Mouse (Mus musculus): ENCODE measurements around the gene Phf13. TPM values are rescaled to one million over a fixed set of nuclear protein-coding genes. Genes with fewer than 3 reads are reported as not detected.

Phf13 gene
- polyA plus RNA-seq, 1 experiment = 4.2 TPM

- H3K4me1 ChIP-seq (ENCODE audit: control insufficient read depth, insufficient read depth, insufficient read length, low read length) = no peaks in the 10 kb centered on the region
- no peak overlapping the region for H3K4me3 ChIP-seq (ENCODE audit: insufficient read depth, low read depth, low read length)
- H3K27ac ChIP-seq (replicated peaks; ENCODE audit: low read depth, low read length) = no peak overlapping the region
These were observed 38.3 kb downstream of the Phf13 start for GRCm38 (mm10) chr4:151957584-151958315.

GRCm38 (mm10) chr4:151955791-151956190 is 40.3 kb downstream of the Phf13 start:
- Histone ChIP-seq H3K4me1 (ENCODE audit: control insufficient read depth, insufficient read depth, insufficient read length, low read length) (no peaks in the 10 kb centered on the region), H3K27ac (replicated peaks; ENCODE audit: low read depth, low read length) (no peak overlapping the region)

DNA sequence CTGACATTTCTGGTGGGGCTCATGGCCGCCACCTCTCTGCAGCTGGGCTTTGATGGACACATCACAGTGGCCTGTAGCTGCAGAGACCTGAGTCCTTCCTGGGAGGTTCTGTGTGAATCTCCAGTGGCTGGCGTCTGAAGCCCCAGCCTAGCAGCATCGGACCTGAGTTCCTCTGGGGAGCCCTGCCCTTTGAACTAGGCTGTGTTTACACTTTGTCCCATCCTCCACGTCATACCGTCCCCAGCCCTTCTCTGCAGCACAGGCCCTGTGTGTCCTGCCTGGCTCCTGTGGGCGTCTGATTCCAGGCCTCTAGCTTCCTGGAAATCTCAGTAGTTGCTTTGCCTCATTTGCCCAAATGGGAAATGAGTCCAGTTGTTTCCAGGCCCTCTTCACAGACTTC is 42.8 kb downstream of the Phf13 start:
- H3K4me3 ChIP-seq (ENCODE audit: insufficient read depth, low read depth, low read length) = no peak overlapping the region
- H3K4me1 ChIP-seq (ENCODE audit: control insufficient read depth, insufficient read depth, insufficient read length, low read length) = no peaks in the 10 kb centered on the region; the same call in 1 of the 2 replicates
- no peak overlapping the region for H3K27ac ChIP-seq (replicated peaks; ENCODE audit: low read depth, low read length)

More at GRCm38 (mm10) chr4:151955791-151956190, 40.3 kb downstream of the Phf13 start:
- H3K4me3 ChIP-seq (ENCODE audit: insufficient read depth, low read depth, low read length) = no peak overlapping the region

DNA sequence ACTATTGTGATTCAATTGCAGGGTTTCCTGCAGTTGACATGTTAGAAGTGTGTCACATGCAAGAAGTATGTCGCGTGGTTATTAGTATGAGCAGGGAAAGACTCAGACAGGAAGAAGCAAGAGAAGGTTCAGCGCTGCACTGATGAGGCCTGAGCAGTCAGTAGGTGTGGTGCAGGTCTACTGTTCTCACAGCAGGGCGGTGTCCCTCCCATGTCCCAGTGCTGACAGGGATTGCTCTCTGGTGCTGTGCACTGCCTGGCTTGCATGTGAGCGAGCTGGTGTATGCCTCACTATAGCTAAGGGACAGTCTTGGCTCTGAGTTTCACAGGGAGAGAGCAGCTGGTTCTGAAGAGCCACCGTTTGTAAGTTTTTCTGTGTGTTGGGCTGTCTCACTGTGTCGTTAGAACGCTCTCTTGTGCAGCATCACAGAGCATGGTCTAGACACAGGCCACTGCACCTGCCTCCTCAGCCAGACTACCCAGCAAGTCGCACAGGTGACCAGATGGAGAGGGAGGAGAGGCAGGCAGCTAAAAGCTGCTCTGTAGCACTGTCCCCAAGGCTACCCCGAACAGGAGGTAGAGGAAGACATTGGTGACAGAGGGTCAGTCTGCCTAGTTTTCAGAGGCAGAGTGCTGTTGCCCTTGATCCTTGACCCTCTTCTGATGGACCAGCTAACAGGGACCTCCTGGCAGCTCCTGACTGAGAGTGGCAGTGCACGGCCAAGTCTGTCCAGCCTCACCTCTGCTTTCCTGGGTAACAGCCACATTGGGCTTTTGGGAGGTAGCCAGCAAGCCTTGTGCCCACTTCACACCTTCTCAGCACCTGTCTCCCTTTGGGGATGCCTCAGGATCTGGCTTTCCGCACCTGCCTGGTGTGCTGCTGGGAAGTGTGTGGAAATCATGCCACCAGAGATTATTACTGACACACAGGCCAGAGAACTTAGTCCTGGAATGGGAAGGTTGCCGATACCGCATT is 47.3 kb downstream of the Phf13 start:
- no peak overlapping the region for H3K4me3 ChIP-seq (ENCODE audit: insufficient read depth, low read depth, low read length)
- H3K4me1 ChIP-seq (ENCODE audit: control insufficient read depth, insufficient read depth, insufficient read length, low read length) = no peaks in the 10 kb centered on the region; the same call in 1 of the 2 replicates
- no peak overlapping the region for H3K27ac ChIP-seq (replicated peaks; ENCODE audit: low read depth, low read length)

GRCm38 (mm10) chr4:151946211-151946610 is 49.8 kb downstream of the Phf13 start:
- H3K4me1 ChIP-seq (ENCODE audit: control insufficient read depth, insufficient read depth, insufficient read length, low read length) = no peaks in the 10 kb centered on the region; the same call in 1 of the 2 replicates
- no peak overlapping the region for H3K27ac ChIP-seq (replicated peaks; ENCODE audit: low read depth, low read length)
- H3K4me3 ChIP-seq (ENCODE audit: insufficient read depth, low read depth, low read length) = no peak overlapping the region

Other genes starting within 250 kb of the Phf13 start
- 25.5 and 56.8 TPM in 2 replicates for gene Camta1, start 134.4 kb downstream of the Phf13 start, polyA plus RNA-seq (2012; ENCODE audit: insufficient read depth, insufficient read length, missing spikeins)
- gene Dnajc11, start 62.6 kb downstream of the Phf13 start, polyA plus RNA-seq (2012; ENCODE audit: insufficient read depth, insufficient read length, missing spikeins) = 50.7 and 88.6 TPM in 2 replicates
- gene Thap3, start 7.3 kb downstream of the Phf13 start, polyA plus RNA-seq (2012; ENCODE audit: insufficient read depth, insufficient read length, missing spikeins) = 6.4 and 8.2 TPM in 2 replicates
- gene Klhl21, start 12.5 kb upstream of the Phf13 start, polyA plus RNA-seq (2012; ENCODE audit: insufficient read depth, insufficient read length, missing spikeins) = 6.7 and 9.6 TPM in 2 replicates
- 1.8 and 3.2 TPM in 2 replicates for gene Zbtb48, start 31.4 kb upstream of the Phf13 start, polyA plus RNA-seq (2012; ENCODE audit: insufficient read depth, insufficient read length, missing spikeins)
- not detected in 2 replicates for gene Tas1r1, start 42.3 kb upstream of the Phf13 start, polyA plus RNA-seq (2012; ENCODE audit: insufficient read depth, insufficient read length, missing spikeins)
- gene Nol9, start 43.1 kb upstream of the Phf13 start, polyA plus RNA-seq (2012; ENCODE audit: insufficient read depth, insufficient read length, missing spikeins) = 5.0 and 5.3 TPM in 2 replicates
- gene Plekhg5, start 76.2 kb upstream of the Phf13 start, polyA plus RNA-seq (2012; ENCODE audit: insufficient read depth, insufficient read length, missing spikeins) = 2.3 and 5.7 TPM in 2 replicates
- 1.9 TPM in 1 of 2 replicates, not detected in the other for gene Tnfrsf25, start 119.7 kb upstream of the Phf13 start, polyA plus RNA-seq (2012; ENCODE audit: insufficient read depth, insufficient read length, missing spikeins)
- gene Espn, start 156.1 kb upstream of the Phf13 start, polyA plus RNA-seq (2012; ENCODE audit: insufficient read depth, insufficient read length, missing spikeins) = 1.0 TPM in 1 of 2 replicates, not detected in the other
- not detected in 2 replicates for gene Hes2, start 162.6 kb upstream of the Phf13 start, polyA plus RNA-seq (2012; ENCODE audit: insufficient read depth, insufficient read length, missing spikeins)
- 15.6 and 19.4 TPM in 2 replicates for gene Acot7, start 181.9 kb upstream of the Phf13 start, polyA plus RNA-seq (2012; ENCODE audit: insufficient read depth, insufficient read length, missing spikeins)

Data from brown adipose tissue, adult 24 weeks (tissue).